Mouse (Mus musculus) lung, postnatal 4 days (tissue): ENCODE data around the gene Hps4.

Source experiments
- DNase-seq, 2 experiments: peaks; one replicate each; pipeline ENCODE4 v3.0.0; 2021

The Hps4 gene

GRCm38 (mm10) chr5:112367929-112368328, 25.0 kb downstream of the Hps4 start:
- no peak for DNase-seq

DNA sequence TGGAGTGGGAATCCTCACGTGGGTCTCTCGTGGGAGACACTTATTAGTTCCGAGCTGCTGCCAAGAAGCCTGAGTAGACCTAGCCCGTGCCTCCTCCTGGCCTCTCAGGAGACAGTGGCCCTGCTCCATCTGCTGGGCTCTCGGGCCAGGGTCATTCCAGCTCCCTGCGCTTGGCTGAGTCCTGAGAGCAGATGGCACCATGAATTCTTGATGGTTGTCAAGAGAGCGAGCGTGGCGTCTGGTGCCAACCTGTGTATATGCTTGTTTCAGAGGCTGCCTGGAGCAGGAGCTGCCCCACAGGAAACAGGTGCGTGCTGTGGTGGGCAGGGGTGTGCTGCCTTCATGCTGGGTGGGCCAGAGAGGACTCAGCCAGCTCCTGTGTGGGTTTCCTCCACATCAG, 25.8 kb downstream of the Hps4 start:
- DNase-seq = no peak

- DNase-seq = no peak
Measured at GRCm38 (mm10) chr5:112369326-112369725, 26.4 kb downstream of the Hps4 start.

- no peak for DNase-seq
Measured at GRCm38 (mm10) chr5:112370236-112370813, 27.4 kb downstream of the Hps4 start.

GRCm38 (mm10) chr5:112371933-112372332, 29.1 kb downstream of the Hps4 start:
- no peak for DNase-seq

DNA sequence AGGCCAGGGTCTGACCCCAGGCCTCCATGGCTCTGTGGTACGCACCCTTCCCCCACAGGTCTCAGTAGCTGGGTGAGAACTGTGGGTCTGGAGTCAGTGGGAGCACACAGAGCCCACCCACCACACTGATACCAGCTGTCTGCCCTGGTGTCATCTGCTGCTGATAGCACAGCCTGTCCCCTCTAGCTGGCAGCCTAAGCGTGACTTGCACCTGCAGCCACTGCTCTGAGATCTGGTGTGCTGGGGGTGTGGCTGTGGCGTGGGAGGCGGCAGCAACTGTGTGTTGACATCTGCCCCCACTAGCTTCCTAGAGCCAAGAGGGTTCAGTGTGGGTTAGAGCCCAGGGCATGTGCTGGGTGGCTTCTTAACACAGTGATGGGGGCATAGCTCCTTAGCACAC, 33.2 kb downstream of the Hps4 start:
- DNase-seq = no peak

- DNase-seq = no peak
Measured at GRCm38 (mm10) chr5:112377380-112377779, 34.5 kb downstream of the Hps4 start.

DNA sequence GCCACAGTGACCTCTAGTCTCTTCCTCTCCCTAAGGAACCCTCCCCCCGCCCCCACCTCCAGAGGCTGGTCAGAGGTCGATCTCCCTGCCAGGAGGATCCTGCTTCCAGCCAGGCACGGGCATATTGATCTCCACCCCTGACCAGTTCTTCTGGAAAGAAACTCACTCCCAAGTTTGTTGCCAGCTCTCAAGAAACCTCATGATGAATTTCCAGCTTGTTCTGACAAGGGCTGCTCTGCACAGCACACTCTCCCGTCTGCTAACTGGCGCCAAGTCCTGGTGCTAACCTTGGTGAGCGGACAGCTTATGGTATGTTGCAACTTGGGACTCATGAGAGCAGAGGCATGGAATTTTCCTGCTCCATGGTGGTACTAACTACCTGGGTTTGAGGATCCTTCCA, 35.8 kb downstream of the Hps4 start:
- no peak for DNase-seq

- no peak for DNase-seq
Measured at GRCm38 (mm10) chr5:112381154-112381553, 38.3 kb downstream of the Hps4 start.

DNA sequence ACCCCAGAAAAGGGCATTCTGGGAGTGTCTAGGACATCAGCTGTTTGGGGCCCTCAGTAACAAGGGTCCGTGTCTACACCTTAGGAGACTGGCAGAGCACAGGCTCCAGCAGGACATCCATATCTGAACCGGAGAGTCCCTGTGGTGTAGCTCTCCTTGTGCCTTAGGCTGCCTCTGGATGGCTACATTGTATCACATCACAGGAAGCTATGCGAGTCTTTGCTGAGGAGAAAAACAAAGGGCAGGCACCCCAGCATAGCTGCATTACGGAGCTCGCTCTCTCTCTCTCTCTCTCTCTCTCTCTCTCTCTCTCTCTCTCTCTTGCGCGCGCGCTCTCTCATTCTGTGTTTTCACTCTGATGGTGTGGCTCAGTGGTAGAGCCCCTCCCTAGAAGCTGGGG, 39.2 kb downstream of the Hps4 start:
- no peak for DNase-seq

DNA sequence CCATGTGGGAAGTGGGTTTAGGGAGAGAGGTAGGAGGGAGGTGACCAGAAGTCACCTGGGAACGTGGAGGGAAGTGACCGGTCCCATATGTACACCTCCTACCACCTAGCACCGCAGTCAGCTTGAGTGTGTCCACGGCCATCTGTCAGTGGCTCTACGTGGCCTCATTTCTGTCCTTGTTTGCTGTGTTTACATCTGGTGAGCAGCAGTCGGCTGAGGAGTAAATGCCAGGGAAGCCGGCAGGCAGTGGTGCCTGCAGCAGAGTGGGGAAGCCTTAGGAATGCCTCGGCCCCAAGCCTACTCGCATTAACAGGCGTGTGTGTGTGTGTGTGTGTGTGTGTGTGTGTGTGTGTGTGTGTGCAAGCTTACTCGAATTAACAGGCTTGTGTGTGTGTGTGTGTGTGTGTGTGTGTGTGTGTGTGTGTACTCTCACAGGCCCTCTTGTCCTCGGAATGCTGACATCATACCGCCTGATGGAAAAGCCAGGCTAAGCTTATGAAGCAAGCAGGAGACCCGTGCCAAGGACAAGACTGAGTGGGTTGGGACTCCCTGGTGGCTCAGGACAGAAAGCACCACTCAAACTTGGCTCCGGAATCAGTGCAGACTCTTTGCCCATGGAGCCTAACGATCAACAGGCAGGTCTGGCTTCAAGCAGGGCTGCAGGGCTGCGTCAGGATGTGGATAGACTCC, 39.9 kb downstream of the Hps4 start:
- peak; percentile 53 to 73 for DNase-seq

DNA sequence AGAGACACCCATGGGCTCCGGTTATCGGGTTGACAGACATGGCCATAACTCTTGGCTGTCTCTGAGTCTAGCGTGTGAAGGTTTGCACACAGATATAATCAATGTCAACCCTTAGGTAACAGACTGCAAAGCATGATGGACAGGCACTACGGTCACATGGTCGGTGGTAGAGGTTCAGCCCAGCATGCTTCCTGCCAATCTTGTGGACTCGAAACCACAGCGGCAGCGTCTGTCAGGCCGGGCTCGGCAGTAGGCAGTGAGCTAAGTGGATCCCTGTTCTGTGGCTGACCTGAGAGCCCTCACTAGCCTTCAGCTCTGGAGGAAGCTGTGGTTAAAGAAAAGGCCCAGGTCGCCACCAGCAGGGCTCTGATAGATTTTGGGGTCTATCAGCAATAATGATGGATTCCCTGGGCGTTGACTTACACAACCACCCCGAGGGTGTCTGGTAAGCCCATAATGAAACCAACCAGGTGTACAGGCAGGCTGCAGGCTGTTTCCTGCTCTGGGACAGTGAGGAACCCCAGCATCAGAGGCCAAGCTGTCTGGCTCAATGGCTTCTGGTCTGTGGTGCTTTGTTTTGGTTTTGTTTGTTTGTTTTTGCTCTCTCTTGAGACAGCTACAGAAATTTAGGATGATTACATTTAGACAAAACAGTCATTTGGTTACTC, 42.1 kb downstream of the Hps4 start:
- DNase-seq = no peak

DNA sequence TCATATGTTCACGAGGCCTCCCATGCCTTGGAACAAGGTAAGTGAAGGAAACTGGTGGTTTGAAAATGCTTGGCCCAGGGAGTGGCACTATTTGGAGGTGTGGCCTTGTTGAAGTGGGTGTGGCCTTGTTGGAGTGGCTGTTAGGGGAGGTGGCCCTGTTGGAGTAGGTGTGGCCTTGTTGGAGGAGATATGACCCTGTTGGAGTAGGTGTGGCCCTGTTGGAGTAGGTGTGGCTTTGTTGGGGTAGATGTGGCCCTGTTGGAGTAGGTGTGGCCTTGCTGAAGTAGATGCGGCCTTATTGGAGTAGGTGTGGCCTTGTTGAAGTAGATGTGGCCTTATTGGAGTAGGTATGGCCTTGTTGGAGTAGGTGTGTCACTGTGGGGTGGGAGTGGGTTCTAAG, 43.1 kb downstream of the Hps4 start:
- DNase-seq = no peak

DNA sequence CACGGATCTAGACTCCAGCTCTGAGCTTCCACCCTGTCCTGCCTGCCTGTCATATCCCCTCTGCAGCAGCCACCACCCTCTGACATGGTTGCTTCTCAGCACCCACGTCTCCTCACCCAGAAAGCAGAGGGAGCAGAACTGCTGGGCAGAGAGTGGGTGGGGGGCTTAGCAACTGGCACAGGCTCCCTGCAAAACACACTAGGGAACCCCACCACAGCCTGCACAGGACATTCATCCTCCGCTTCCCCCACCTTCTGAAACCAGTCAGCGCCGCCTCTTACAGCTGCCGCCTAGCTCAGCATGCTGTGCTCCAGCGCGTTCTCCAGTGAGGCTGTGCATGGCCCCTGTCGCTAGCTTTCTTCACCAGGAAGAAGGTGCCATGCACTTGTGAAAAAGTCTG, 46.5 kb downstream of the Hps4 start:
- DNase-seq = no peak

DNA sequence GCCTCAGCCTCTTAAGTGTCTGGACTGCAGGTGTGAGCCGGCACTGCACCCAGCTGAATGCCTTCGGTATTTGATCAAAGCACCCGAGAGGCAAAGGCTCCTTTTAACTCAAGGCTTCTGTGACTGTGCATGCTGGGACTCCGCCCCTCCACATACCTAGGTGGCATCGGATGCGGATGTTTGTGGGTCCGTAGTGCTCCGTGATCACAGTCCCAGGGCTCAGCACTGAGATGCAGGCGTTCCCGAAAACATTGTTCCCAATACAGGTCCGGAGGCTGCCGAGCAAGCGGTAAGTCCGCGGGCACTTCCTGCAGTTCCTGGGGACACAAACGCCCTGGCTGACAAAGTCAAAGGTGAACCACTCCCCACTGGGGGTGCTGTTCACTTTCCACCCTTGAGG, 48.1 kb downstream of the Hps4 start:
- DNase-seq = no peak

DNA sequence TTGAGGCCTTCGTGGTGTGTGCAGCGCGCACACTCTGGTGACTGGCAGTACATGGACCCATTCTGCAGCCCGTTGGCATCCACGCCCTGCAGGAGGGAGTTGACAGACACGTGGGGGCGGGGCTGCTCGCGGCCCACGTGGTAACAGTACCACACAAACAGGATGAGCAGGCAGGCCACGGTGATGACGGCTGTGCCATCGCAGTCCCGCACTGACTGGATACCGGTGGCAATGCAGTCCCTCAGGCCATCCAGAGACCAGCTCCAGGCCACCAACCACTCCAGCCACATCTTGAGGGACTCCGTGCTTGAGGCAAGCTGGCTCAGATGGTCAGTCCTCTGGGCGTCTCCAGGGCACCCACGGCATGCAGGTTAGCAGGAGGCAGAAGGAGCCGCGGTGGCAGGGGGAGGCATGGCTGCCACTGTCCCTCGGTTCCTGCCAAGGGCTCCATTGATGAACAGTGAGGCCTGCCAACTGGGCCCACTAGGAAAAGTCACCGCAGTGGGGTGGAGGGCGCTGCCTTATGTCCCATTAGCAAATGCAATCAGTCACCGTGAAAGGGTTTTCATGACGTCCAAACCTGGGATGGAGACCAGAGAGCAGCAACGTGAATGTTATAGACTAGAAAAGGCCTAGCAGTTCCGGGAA, 48.9 kb downstream of the Hps4 start:
- no peak for DNase-seq

- DNase-seq = no peak
Measured at GRCm38 (mm10) chr5:112393741-112394414, 51.0 kb downstream of the Hps4 start.

- no peak for DNase-seq
Measured at GRCm38 (mm10) chr5:112394415-112394763, 51.5 kb downstream of the Hps4 start.

GRCm38 (mm10) chr5:112394779-112395443, 52.0 kb downstream of the Hps4 start, which contains the start of gene Asphd2:
Gene Asphd2 (minus strand): TSS chr5:112394866.
- peak; percentile 37 to 68 for DNase-seq

- DNase-seq = no peak
Measured at GRCm38 (mm10) chr5:112396066-112396465, 53.2 kb downstream of the Hps4 start.

GRCm38 (mm10) chr5:112399284-112399683, 56.4 kb downstream of the Hps4 start:
- peak in 1 of 2 experiments; percentile 41 for DNase-seq

GRCm38 (mm10) chr5:112402437-112402836, 59.6 kb downstream of the Hps4 start:
- no peak for DNase-seq

DNA sequence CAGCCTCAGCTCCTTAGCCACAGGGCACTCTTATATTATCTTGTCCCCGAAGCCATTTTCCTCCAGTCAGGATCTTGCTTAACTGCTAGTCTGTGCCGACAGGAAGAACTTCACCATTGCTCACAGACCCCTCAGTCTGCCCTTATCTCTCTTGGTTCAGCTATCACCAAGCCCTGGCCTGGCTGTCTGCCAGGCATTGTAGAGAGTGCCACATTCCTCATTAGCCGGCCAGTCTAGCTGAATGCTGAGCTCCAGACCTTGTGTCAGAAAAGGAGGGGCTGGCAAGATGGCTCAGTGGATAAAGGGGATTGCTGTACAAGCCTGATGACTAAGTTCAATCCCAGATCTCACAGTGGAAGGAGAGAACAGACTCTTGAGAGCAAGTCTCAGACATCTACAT, 63.1 kb downstream of the Hps4 start:
- DNase-seq = no peak
